Mouse (Mus musculus) heart, postnatal 14 days (tissue): ENCODE results near the gene Olfr553. TPM values are rescaled to one million over a fixed set of nuclear protein-coding genes. Genes with fewer than 3 reads are reported as not detected.
"Not testable (repeated sequence)": the region's sequence is repeated elsewhere in the genome, so short reads cannot be mapped to it uniquely, and the experiment has no call there.

Source experiments
- DNase-seq, 2 experiments: peaks; one replicate each; pipeline ENCODE4 v3.0.0; 2021 to 2022
- intact Hi-C: fragments of 180-260 bp; cut with DNase I; formaldehyde crosslinking; loops from one replicate; pipeline ENCODE4 v1.15.1; 2025
- long read RNA-seq, 2 experiments: library from polyadenylated mRNA; stranded (forward); transcript quantifications; one replicate each; pipeline ENCODE4 v2.0.0; 2021
- total RNA-seq, 2 experiments: library from RNA; stranded (reverse); gene quantifications; 2 replicates each; pipeline ENCODE4 v1.2.3; 2021

Olfr553 gene
- total RNA-seq: not detected
- long read RNA-seq, experiment 1: 0 reads
- long read RNA-seq, experiment 2: 0 reads

DNA sequence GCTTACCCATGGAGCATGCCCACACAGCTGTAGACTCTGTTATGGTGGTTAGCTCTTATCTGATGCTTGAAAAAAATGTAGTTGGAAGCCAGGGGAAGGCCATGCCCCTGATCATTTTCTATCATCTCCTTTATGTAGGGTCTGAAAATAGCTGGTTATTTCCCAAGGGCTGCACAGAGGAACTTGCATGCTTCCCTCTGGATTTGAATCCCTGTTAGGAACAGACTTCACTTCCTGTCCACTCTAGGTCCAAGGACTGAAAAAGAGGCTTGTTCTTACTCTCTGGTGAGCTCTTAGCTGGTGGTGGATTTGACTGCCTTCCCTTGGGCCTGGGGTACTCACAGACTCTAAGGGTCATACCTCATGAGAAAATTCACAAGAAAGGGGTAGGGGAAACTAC, at the start of gene Olfr553:
Gene Olfr553 (minus strand): TSS at position 101 of the 400 bp plus-strand sequence.
- intact Hi-C loops: loop anchor here (10.0 kb wide), 1 partner anchor 57 kb away; no protein-coding TSS in a partner anchor
- DNase-seq: no peak

DNA sequence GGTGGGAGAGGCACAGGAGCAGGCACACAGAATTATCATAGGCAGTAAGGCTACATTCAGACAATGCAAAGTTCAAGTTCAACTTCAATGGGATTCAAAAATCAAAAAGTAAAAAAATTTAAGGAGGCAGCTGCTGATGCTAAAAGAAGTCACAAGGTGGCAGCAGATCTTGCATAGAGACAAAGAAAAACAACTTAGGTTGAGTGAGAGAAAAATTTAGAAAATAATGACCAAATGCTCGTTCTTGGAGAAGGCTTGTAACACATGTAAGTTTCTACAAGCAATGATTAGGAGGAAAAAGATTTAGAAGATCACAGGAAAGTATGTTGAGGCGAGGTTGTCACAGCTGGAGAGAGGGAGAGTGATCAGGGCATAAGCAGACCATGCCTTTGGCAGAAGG, 47.4 kb upstream of the Olfr553 start:
- intact Hi-C loops: loop anchor here (2.0 kb wide), 1 partner anchor 253 kb away; no protein-coding TSS in a partner anchor
- no peak for DNase-seq

DNA sequence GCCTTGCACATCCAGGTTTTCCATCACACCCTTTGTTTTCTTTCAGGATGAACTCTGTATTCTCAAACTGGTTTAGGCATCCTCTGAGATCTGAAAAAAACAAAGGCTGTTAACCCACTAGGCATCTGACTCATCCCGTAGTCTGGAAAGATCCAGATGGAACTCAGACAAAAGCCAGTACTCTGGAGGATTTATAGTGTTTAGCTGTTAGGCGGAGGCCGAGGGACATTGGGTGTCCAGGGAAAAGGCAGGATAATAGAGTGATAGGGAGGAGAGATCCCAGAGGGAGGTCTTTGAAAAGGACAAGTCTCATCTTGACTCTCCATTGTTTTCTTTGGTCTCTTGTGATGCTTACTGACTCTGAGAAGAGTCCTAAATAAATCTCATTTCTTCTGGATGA, 46.6 kb upstream of the Olfr553 start, which contains the start of gene Olfr556:
Gene Olfr556 (plus strand): TSS at position 301 of the 400 bp plus-strand sequence.
- intact Hi-C loops: loop anchor here (2.0 kb wide), 1 partner anchor 254 kb away; no protein-coding TSS in a partner anchor
- DNase-seq: no peak

DNA sequence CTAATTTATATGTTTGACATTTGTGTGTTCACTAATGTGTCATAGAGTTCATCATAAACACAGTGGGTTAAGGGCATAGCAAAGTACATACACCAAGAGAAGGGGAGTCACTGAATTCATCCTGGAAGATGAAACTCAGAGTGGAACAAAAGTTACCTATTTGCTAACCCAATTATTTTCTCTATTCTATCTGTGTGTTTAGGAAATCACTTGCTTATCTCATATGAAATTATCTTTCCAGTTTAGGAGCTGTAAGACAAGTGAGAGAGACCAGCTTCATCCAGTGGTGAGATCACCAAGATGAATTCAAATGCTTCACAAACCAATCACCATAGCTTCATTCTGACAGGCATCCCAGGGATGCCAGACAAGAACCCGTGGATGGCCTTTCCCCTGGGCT, 40.5 kb upstream of the Olfr553 start, which contains the start of gene Olfr555:
Gene Olfr555 (plus strand): TSS at position 301 of the 400 bp plus-strand sequence.
- intact Hi-C loops: no loop called here
- no peak for DNase-seq

DNA sequence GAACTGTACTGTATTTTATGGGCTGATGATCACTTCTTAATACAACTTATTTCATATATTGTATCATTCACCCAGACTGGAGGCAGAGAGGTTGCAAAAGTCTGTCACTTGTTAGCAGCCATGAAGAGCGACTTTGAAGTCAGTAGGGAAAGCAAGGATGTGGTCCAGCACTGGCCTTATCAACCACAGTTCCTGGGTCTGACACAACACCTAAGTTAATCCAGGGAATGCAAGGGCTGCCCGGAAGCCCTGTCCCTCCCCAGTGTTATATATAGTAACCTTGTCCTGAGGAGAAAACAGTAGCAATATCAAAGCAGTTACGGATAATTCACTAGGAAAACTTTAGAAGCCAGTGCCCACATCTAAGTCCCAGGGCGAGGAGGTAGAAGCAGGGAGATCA, 26.9 kb upstream of the Olfr553 start:
- DNase-seq, intact Hi-C loops: not testable (repeated sequence)

DNA sequence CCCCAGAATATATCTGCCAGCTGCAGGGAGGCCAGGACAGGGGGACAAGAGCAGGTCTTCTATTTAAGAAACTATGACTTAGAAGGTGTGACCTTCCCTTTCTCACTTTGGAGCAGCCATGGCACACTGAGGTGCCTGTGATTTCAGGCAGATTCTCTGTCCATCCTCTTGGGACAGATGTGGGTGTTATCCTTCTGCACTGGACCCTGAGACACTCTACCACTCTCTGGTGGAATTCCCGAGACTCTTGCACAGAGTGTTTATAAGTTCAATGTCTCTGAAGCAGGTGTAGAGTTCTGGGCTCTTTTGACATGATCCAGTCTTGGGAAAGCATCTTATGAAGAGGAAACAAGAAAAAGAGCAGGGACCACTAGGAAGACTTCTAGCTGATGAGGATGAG, 20.1 kb upstream of the Olfr553 start, which contains the start of gene Olfr554:
Gene Olfr554 (plus strand): TSS at position 301 of the 400 bp plus-strand sequence.
- DNase-seq: no peak
- intact Hi-C loops: no loop called here

DNA sequence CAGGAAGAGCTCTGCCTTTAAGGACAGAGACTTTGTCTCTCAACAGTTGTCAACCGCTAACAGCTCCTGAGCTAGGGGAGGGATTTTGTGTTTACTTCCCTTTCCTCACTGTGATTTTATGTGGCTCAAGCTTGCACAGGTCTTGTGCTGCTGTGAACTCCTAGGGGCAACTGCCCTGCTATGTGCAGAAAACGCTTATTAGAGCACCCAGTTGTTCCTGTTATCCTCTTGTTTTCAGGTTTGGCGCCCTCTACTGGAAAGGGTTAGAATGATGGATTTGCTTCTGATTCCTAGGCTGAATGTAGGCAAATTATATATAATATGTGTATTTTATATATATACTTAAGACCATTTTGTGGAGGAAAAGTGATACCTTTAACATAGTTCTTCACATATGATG, 18.6 kb upstream of the Olfr553 start:
- intact Hi-C loops: loop anchor here (1.0 kb wide), 1 partner anchor 123 kb away; no protein-coding TSS in a partner anchor
- DNase-seq: peak; percentile 20 to 64

DNA sequence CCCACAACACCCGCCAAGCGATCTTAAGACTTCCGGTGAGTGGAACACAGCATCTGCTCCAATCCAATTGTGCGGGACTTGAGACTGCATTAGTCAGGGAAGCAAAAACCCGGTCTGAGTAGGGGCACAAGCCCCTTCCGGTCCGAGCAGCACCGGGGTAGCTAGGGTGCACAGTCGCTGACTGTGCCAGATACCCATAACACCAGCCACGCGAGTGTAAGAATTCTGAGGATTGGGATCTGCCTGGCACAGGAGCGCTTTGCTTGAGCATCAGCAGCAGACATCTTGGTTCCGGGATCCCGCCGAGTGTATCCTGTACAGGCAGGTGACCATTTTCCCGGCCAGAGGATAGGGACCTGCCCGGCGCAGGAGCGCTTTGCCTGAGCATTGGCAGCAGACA, 2.4 kb upstream of the Olfr553 start:
- DNase-seq, intact Hi-C loops: not testable (repeated sequence)

DNA sequence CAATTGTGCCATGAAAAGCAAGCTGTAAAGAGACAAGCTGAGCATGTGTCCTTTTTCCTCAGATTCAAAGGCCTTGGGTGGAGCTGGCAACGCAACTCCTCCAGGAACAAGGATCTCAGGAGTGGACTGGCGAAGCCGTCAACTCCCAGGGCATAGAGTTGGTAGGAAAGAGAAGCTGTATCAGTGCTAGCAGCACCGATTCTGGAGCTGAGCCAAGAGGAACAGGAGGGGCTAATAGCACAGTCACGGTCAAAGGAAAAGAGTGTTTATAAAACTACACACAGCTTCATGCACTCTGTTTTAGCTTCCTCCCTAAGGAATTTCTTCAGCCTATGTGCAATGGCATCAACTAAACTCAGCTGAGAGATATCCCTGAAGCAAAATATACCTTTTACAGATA, 1.6 kb upstream of the Olfr553 start:
- peak in 1 of 2 experiments; percentile 23 for DNase-seq
- intact Hi-C loops: loop anchor here (10.0 kb wide), 1 partner anchor 55 kb away; no protein-coding TSS in a partner anchor

DNA sequence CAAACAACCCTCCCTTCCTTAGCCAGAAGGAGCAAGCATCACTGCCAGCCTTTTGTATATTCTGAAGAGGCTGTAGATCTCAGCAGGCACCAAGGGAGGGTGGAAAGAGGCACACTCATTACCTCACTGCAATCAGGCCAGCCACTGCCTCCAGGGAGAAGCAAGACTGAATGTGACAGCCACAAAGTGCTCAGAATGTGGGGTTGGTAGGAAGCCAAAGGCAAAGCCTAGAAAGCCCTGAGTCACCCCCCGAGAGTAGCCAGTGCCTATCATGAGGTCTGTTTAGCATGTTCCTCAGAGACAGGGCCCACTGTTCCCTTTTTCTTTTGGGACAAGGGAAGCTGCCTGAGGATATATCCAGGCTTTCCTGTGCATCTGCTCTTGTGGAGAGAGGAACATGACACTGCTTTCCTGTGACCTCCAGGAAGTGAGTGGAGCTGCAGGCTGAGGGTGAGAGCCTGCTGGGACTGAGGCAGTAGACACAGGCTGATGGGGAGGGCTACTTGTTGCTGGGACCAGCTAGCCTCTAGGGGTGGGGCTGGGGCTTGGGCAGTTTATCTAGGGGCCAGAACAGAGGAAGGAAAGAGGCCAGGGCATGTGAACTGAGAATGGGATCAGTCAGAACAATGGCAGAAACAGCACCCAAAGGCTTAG, 20.5 kb downstream of the Olfr553 start, which contains the start of gene Olfr552:
Gene Olfr552 (plus strand): TSS at position 393 of the 654 bp plus-strand sequence.
- no peak for DNase-seq
- intact Hi-C loops: no loop called here

DNA sequence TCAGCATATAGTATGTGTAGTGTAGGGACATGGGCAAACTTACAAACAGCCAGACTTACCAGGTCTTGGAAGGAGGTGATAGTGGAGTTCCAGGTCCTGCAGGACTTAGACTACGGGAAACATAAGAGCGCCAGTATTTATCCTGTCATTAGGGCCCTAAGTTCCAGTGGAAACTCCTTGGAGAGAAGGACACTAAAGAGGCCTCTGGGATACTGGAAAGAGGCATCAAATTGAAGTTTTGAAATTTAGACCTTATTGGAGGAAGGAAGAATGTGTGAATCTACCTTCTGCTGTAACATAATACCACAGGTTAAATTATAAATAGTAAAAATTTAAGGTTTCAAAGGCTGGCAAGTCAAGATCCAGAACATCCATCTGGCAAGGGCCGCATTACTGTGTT, 26.2 kb downstream of the Olfr553 start, which contains the start of gene Olfr551:
Gene Olfr551 (minus strand): TSS at position 101 of the 400 bp plus-strand sequence.
- intact Hi-C loops: no loop called here
- no peak for DNase-seq

DNA sequence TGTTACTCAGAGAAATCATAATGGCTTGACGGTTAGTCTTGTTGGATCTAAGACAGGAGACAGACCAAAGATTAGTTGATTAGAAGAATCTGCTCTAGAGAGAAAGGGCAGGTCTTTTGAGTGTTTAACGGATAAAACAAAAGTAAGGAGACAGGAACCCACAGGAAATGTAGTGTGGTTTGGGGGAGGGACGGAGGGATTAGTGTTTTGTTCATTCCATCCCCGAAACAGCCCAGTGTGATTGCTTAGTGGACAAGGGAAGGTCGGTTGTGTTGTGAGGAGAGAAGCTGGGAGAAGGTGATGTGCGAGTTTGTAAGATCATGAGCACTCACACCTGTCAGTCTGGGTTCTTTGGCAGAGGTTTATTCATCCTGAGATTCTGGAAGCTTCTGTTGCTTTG, 42.0 kb downstream of the Olfr553 start:
- DNase-seq: no peak
- intact Hi-C loops: no loop called here

DNA sequence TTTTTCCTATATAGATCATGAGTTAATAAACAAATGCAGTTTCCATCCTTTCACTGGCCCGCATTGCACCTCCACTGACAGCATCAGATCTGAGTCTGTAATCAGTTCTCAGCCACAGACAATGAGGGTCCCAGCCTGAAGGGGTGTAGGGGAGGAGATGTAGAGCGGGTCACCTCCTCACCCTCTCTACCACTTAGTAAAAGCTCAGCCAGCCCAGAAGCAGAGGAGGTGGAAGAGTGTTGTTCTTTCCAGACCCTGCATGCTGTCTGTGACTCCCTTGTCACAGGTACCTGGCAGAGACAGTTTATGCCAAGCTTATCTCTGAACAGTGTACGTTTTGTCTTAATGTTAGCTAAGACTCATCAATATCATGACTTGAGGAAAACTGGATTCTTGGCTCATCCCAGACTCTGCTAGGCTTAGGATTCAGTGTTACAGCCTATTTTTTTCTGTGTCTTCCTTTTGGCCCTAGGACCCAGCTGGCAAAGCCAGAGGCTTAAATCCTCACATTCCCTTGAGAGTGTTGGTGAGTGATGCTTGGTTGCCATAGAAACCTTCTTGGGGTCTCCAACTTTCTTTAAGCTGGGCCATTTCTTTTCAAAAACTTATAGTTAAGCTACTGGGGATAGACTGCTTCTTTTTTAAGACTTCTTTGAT, 44.7 kb downstream of the Olfr553 start:
- no peak for DNase-seq
- intact Hi-C loops: no loop called here

DNA sequence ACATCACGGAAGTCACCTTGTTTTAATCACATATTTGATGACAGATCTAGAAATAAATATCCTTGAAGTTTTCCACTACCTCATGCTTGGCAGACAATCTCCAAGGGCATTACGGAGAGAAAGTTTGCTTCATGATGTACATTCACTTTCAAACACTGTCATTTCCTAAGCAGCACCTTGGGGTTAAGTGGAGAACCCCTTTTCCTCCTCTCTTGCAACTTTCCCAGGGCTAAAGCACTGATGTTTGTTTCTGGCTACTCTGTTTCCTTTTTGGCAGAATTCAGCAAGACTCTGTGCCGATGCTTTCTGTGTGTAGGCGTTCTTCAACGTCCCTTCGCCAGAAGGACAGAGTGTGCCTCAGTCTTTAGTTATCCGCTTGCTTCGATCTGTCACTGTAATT, 46.9 kb downstream of the Olfr553 start, which contains the start of gene Olfr550:
Gene Olfr550 (plus strand): TSS at position 301 of the 400 bp plus-strand sequence.
- intact Hi-C loops: no loop called here
- no peak for DNase-seq

DNA sequence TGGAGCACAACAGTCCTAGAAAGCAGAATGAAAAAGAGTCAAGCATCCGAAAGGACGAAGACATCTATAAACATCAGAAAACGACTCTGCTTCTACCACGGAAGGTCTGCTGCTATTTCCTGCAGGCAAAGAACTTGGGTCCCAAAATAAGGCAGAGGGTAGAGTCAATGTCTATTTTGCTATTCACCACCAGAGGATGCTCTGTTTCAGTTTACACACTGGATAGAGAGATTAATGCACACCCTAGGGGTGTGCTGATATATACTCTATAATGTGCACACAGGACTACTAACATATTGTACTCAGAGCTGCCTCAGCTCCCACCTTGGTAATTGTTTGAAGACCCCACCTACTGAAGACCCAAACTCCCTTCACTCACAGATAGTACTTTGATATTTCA, 51.8 kb downstream of the Olfr553 start:
- no peak for DNase-seq
- intact Hi-C loops: no loop called here

DNA sequence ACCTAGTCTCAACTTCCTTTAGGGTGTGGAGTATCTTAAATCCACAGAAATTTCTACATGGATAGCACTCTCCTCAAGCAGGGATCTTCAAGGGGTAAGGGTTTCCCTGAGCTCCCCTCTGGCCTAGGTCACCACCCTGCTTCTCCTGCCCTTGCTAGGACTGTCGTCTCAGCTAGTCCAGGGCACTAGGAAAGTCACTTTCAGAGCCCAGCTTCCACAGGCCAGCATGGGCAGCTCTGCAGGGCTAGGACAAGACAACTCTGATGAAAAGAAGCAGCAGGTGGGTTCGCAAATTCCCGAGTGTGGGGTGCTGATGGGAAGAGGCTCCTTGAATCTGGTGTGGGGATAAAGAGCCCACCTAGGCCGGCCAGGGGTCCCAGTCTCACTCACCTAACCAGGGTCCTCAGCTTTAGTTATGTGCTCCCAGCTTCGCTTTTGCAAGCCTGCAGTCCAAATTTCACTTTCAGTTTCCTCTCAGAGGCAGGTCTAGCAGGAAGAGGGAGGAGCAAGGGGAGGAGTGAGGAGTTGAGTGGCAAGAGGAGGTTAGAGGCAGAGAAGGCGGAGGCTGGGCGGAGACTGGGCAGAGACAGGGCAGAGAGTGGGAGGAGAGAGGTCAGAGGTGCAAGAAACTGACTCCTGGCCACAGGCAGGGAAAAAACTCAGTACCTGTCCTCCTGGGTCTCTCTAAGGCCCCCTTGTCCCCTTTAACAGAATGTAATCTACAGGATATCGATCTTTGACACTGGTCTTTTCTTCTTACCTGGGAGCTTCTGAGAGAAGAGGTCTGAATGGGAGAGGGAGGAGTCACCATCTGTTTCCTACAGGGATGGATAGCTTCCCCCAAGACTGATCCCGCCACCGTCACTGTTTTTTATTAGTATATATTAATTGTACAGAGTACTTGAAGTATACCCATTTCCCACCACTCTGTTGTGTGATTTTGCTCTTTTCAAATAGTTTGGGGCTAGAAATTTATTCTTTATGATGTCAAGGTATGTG, 52.7 kb downstream of the Olfr553 start, which contains the start of gene Trim21:
Gene Trim21 (minus strand): TSS at position 488 of the 999 bp plus-strand sequence.
- peak; percentile 78 to 86 for DNase-seq
- intact Hi-C loops: no loop called here
